Mouse (Mus musculus) cerebellum, adult 9-11 months (tissue): ENCODE results near the gene Pcnp.
A peak's percentile ranks its signal among the peaks of the same experiment; 100 is the strongest.
"Not testable (repeated sequence)": the region's sequence is repeated elsewhere in the genome, so short reads cannot be mapped to it uniquely, and the experiment has no call there.

Experiments
- DNase-seq: peaks from one replicate; pipeline ENCODE4 v3.0.0; 2022

The Pcnp gene

GRCm38 (mm10) chr16:55964126-55964949 is 65.2 kb downstream of the Pcnp start:
- DNase-seq: peak; percentile 35

- DNase-seq: not testable (repeated sequence)
Measured at GRCm38 (mm10) chr16:55963068-55963467, 66.5 kb downstream of the Pcnp start.
